Mouse (Mus musculus): ENCODE results near the gene Gm28845.

Gm28845 gene

DNA sequence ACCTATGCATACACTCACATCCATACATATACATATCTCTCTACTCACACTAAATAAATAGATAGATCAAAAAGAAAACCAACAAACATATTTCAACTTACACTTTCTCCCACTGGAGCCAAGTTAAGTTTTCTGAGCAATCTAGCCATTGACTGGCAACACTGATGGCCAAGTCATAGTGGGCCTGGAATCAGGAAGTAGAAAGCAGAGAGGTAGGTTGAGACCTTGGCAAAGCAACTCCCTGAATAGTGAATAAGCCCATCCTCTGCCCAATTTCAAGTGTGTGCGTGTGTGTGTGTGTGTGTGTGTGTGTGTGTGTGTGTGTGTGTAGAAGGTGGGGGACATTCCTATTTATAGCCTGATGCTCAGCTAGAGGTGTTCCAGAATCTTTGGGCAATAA, at the start of gene Gm28845:
Gene Gm28845 (minus strand): TSS at position 121 of the 400 bp plus-strand sequence.
- no peak for DNase-seq (ENCODE audit: low read depth)

DNA sequence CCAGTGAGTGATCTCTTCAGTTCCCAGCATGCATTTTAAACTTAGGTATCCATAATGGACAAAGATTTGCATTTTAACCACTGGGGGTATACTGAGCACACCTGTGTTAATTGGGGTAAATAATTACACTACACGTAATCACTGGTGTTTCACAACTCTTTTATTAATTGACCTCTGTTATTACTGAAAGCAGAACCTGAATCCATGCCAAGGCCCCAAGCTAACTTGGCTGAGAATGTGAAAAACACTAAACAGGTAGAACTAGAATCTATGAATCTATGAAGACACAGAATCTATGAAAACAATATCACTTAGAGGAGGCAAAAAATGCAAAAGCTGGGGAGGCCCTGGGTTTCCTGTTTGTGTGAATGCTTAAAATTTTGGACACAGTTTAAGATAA, 48.1 kb upstream of the Gm28845 start:
- DNase-seq (ENCODE audit: low read depth): no peak

DNA sequence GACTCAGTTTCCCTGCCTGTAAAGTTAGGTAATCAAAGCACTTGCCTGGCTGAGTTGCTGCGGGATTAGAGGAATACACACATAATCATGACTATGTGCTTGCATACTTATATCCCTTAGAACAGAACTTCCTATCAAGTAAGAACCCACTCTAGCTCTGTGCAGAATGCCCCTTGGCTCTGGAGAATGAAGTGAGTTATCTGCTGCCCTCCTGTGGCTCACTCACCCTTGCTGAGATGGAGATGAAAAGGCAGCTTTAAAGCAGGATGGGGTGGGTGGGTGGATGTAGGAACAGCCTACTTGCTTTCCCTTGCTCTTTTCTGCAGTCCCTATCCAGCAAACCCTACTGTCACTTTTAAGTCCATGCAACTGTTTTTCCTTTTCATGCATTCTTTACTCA, 42.9 kb upstream of the Gm28845 start:
- DNase-seq (ENCODE audit: low read depth): no peak

DNA sequence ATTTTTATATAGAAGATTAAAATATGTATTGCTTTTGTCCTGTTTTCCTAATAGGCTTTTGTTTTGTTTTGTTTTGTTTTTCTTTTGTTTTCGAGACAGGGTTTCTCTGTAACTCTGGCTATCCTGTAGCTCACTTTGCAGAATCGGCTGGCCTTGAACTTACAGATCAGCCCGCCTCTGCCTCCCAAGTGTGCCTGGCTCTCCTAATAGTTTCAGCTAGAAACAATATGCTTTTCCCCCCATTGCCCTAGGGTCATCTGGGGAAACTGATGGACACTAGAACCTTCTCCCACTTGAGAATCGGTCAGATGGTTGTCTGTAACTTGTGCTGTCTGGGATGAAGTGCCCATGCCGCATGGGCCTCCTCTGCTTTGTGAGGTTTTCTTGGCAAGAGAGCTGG, 36.8 kb upstream of the Gm28845 start:
- no peak for DNase-seq (ENCODE audit: low read depth)

DNA sequence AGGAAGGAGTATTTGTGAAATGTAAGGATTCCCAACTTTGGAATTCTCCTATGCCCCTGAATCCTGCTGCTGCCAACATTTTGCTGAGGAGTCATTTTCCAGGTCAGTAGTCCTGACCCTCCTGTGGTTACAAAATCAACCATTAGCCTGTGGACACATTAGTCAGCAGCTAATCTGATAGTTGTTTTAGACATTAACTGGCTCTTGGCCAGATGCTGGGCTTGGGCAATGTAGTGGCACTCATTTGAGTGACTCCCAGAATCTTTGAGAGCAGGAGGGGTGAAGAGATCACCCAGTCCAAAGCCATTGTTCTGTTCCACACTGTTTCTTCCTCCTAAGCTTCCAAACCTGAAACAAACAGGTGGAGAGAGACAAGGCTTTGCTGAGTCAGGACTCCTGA, 35.5 kb upstream of the Gm28845 start:
- DNase-seq (ENCODE audit: low read depth): no peak

DNA sequence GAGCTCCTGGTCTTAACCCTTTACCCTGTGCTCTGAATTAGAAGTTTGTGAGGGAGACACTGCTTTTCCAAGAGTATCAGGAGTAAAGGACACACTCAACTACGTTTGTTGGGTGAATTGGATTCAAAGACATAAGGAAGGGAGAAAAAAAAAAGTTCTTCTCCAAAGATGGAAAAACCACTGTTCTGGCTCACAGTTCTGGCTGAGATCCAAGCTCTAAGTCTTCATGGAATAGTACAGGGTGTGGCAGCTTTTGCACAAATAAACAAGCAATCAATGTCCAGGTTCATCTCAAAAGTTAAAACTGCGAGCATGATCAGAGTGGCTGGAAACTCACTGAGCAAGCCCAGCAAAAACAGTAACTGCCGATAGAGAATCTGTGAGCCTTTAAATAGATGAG, 28.6 kb upstream of the Gm28845 start:
- no peak for DNase-seq (ENCODE audit: low read depth)

DNA sequence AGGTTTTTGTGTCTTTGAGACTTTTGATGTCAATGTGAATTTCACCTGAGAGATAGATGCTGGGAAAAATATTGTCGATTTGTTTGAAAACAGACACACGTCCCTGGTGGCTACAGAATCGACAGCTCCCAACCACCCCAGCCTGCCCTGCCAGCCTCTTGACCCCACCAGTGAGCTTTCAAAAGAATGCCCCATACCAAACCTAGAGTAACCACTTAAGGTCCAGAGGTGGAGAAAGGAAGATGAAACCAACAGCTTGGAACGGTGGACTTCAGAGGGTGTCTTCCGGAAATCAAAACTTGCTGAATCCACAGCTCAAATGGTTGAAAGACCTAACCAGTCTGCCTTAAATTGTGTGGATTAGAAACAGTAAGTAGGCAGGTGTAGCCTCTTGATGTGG, 28.0 kb upstream of the Gm28845 start:
- no peak for DNase-seq (ENCODE audit: low read depth)

DNA sequence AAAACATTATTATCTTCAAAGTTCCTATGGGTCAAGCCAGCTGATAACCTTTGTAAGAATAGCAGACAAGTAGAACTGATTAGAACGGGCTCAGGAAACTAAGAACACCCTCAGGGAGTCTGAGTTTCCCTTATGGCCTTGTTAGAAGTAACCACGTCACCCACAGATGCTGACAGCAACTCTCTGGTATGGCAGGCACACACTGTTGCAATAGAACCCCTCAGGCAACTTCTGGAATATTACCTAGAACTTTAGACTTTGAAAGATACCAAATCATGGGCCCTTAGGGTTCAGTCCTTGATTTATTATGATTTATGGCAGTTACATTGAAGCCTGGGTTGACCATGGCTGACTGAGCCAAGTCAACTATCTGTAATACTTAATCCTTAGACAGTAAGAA, 27.2 kb upstream of the Gm28845 start:
- DNase-seq (ENCODE audit: low read depth): no peak

DNA sequence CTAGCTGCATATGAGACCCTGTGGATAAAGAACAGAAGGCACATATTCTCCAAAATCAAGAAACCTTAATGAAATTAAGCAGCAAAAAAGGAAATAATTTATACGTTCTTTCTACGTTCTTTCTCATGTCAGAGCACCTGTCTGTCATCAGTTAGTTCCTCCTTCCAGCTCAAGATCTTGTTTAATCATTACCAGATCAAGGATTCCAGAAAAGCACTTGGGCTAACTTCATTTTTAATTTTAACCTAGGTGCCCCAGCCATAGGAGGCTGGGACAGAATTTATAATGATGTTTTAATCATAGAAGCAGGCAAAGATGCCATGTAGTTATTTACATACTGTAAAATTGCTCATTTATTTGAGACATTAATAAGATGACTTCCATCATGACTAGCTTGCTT, 25.4 kb upstream of the Gm28845 start:
- DNase-seq (ENCODE audit: low read depth): no peak

DNA sequence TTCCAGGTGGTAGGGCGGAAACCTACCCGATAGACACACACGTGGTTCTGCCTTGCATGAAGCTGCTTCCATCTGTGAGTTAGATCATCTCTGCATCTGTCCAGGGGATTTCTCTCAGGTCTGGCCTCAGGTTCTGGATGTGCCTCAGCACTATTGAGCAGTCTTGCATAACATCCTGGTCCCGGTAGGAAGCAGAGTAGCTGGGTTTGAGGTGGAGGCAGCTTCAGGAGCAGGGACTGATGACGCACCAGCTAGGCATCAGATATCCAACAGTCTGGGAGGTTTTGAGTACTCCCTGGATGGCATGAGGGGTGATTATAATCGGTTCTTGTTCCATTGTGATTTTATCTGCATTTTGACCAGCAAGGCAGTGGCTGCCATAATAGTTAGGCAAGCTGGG, 18.2 kb upstream of the Gm28845 start:
- no peak for DNase-seq (ENCODE audit: low read depth)

DNA sequence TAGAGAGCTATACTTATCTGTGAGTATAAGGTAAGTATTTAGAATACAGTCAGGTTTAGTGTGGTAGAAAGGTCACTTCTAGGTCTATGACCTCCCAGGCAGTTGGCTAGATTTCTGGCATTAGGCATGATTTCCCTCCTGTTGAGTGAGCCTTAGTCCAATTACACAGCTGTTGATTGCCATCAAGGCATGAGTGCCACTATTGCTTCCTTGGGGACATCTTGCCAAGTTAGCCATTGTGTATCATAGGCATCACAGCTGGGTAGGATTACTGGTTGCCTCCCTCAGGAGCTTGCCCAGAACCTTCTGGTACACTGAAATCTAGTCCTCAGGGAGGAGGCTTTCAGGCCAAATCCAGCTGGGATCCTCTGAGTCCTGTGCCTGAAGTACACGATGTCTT, 13.5 kb upstream of the Gm28845 start:
- DNase-seq (ENCODE audit: low read depth): no peak

DNA sequence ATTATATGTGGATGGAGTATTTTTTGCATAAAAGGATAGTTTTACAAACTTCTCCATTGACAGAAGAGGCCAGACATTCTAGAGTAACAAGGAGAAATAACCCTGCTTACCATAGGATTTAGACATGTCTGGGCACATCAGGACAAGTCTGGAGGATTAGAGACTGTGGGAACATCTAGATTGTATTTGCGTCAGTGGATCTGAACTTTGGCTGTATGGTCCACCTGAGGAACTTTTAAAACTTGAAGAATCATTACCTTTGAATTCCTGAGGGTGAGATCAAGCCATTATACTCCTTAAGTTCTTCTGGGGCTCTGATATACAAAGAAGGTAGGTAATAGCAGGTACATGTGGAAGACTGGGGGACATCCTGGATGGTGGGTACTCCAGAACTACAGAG, 12.3 kb upstream of the Gm28845 start:
- DNase-seq (ENCODE audit: low read depth): no peak

DNA sequence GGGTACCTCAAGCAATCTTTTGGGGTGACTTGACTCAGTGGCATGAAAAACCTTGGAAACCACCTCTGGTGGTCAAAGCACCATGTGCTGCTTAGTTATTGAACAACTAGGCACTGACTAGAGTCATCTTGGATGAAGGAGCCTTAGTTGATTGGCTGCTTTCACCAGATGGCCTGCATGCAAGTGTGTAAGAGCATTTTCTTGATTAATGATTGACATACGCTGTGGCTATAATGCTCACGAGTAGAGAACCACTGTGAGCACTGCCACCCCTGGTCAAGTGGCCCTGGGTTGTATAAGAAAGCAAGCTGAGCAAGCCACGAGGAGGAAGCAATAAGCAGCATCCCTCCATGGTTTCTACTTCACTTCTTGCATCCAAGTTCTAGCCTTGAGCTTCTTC, 10.9 kb upstream of the Gm28845 start:
- no peak for DNase-seq (ENCODE audit: low read depth)

DNA sequence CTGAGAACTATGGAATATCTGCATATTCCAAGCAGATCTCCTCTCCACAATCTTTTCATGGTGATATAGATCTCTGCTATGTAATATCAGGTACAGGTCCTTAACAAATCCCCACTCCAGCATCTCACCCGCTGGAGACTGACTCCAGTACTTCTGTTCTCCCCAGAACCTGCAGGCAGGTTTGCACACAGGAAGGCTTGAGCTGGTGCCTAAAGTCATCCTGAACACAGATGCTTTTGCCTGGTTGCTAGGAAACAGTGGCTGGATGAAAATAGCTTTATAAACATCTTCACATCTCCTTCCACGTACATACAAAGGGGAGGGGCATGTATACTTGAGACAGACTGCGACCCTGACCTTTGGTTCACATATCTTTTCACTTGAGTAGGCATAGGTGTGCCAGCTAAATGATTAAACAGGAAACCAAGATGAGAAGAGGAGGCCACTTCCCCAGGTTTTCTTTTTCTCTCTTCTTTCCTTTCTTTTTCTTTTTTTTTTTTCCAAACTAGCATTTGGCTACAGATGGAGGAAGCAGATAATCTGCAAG, 10.3 kb upstream of the Gm28845 start:
- DNase-seq (ENCODE audit: low read depth): no peak

DNA sequence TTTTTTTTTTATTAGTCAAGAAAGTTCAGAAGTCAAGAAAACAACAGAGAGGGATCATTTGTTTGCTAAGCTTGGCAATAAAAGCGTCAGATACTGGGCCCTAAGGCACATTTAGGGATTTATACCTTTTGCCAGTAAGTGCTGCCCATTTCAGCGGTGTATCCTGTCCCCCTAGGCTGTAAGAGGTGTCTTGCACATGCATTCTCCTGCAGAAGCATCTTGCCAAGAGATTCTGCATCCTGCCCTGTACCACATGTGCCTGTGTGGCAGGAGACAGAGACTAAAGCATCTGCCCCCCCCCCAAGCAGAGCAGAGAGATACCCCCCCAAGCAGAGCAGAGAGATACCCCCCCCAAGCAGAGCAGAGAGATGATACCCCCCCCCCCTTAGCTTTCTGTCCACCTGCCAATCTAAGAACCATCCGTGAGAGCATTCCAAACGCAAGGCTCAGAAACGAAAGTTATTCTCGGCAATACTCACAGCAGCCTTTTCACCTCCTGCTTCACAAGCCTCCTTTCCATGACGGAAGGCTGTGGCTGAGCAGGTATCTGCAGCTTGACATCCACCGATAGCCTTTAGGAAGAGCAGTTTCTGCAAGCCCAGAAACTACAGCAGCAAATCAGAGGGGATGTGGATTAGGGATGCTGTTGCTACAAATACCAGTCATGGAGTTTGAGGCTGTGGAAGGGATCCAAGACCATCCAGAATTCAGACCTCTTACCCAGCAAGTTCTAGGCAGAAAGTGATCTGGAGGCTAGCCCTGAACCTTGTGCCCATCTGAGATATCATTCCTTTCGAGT, 3.4 kb upstream of the Gm28845 start, which contains the start of gene D630023F18Rik:
Gene D630023F18Rik (minus strand): TSS at position 641 of the 799 bp plus-strand sequence.
- no peak for DNase-seq (ENCODE audit: low read depth)

DNA sequence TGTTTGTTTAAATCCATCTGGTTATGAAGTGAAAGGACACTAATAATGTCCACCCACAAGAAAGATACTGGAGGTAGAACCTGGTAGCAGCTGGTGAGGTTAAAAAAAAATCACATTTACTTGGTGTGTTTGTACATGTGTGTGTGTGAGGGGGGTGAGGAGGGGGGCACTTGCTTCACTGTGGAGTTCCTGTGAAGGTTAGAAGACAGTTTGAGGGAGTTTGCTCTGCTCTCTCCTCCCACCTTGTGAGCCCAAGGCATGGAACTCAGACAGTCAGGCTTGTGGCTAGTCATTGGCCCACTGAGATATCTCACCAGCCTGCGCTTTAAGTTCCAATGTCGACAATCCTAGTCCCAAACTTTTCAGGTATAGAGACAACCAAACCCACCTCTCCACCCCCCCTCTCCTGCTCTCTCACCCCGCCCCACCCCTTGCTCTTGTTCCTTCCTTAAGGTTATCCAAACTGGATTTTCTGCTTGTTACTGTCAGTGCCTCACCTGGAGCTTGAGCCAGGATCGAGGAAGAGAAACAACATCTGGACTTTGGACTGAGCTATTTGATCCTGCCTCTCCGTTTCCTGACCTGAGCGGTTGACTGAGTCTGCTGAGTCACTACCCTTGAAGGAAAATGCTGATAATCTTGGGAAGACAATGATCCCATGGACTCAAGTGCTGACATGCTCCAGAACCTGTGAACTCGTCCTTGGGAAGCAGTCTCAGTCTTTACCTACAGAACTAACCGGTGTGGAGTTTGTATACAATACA, 1.0 kb downstream of the Gm28845 start:
- DNase-seq (ENCODE audit: low read depth): no peak

DNA sequence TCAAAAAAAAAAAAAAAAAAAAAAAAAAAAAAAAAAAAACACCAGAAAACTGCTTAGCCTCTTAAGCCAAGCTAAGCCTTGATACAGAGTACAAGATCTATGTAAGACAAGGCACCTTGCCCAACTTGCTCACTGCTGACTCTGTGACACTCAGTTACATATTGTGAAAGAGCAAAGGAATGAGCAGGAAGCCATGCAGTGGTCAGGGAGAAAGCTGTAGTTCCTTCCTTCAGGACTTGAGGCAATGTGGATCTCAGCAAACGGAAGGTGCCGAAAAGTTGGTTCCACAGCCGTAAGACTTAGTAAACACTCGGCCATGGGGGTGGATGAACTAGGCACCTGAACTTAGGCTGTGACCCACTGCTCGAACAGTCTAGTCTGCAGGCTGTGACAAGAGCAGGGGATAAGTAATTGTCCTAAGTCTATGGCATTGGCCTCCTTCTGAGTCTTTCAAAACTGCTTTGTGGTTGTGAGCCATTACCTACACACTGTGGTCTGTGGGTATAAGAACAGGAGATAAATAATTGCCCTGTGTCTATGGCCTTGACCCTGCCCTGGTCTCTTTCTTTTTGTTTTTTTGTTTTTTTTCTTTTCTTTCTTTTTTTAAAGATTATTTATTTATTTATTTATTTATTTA, 5.7 kb downstream of the Gm28845 start:
- no peak for DNase-seq (ENCODE audit: low read depth)

DNA sequence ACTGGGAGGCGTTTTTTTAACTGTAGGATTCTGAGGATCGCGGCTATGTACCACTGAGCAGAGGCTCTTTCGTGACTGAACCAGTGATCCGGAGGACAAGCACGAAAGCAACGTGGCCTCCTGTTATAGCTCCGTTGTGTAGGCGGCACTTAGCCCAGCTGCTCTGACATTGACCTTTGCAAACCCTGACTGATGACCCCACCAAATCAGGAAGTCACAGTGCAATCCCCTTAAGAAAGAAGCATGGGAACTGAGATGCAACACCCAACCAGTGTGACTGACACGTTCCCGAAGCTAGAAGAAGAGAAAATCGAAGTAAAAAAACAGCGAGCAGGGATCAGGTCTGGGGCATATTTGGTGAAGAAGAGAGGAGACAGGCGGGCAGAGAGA, 6.6 kb downstream of the Gm28845 start:
- DNase-seq (ENCODE audit: low read depth): no peak

DNA sequence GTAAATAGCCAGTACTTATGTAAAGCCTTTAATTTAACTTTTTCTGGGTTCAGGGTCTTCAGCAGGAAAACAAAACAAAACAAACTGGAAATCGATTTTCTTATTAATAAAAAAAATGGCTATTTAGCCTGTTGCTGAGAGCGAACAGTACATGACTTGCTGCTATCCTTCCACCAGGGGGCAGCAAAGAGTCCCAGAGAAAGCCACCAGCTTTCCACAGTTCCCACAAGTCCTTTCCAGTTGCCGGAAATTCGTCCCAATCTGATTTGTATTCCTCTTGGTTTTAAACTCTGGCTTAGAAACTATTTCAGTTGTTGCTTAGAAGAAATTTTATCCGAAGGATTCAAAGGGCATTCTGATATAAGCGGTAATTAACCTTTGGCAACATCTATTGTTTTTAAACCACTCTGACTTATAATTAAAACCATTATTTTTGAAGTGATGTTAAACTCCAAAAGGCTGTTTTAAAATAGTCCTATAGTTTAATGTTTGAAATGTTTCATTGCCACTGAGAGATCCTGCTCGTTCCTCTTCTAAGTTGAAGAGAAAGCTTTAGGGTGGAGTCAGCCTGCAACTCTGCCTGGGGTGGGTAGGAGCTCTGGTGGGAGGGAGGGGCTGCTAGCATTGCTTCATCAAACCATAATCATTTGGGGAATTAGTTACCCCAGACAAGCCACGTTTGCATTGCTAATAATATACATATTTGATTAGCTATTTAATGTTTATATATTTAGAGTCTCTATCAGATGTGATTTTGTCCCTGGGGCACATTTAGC, 7.1 kb downstream of the Gm28845 start:
- DNase-seq (ENCODE audit: low read depth): peak; percentile 65

DNA sequence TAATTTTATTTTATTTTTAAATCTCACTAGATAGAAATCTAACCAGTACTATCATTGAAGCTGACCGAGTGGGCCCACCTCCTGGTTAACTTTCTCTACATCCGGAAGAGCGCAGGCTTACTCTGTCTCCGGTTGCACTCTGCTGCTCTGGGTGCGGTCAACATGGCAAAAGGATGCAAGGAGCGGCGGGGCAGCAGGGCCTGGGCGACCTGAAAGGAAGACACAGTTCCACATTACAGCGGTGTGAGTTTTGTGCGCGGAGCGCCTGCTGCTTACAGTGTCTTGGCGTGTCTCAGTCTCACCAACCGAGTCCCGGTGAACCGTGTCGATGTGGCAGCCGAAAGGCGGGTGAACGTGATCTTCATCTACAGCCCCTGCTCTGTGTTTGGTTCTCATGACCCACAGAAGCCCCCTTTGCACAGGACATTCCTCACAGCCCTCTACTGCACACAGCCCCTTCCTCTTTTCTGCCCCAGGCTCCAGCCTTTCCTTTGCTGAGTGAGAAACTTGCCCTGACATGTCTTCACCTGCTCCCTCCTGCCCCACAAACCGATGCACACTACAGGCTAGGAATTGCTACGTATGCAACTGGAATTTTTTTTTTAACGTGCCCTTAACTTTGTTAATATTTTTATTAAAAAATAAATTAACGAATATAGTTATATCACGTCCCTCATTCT, 9.5 kb downstream of the Gm28845 start:
- DNase-seq (ENCODE audit: low read depth): no peak

DNA sequence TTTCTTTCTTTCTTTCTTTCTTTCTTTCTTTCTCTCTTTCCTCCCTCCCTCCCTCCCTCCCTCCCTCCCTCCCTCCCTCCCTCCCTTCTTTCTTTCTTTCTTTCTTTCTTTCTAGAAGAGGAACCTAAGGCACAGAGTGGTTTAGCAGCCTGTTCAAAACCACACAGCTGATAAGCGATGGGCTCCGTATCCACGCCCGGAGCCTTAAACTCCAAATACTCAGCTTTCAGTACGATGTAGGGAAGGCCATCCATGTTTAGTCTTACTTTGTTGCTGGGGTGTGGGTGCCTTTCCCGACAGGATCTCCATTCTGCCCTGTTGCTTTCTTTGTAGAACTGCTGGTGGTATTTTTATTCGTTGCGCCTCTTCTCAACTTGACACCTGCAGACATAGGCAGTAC, 10.2 kb downstream of the Gm28845 start:
- DNase-seq (ENCODE audit: low read depth): no peak

All from naive thymus-derived CD4-positive, alpha-beta T cell, adult 2 months (primary cell).